Mouse (Mus musculus): ENCODE data around the gene Wscd2.
"Not testable (repeated sequence)": the region's sequence is repeated elsewhere in the genome, so short reads cannot be mapped to it uniquely, and the experiment has no call there.

GRCm38 (mm10) chr5:113585619-113586457 is 95.7 kb downstream of the Wscd2 start:
- not testable (repeated sequence) for TF ChIP-seq TAL1, GATA1 (IDR thresholded peaks at IDR 0.05; ENCODE audit: low read length)
